Mouse (Mus musculus) midbrain, embryonic 12.5 days (tissue): ENCODE results near the gene Slc27a5. TPM values are rescaled to one million over a fixed set of nuclear protein-coding genes. Genes with fewer than 3 reads are reported as not detected.
A peak's percentile ranks its signal among the peaks of the same experiment; 100 is the strongest.

ENCODE experiments used
- ATAC-seq: fragments of 200-750 bp; cut with Nextera tagmentation; 2 replicates; pipeline ENCODE4 v1.8.0; 2017; ENCODE audit warnings: low read depth, moderate TSS enrichment, moderate library complexity; ENCODE audit not compliant: low FRiP score
- H3K27ac ChIP-seq: fragments of 300-500 bp; sonication (generic); replicated peaks from 2 replicates; pipeline ENCODE4 v1.5.1; 2016; ENCODE audit warnings: mild to moderate bottlenecking
- H3K27me3 ChIP-seq: fragments of 300-500 bp; sonication (generic); 2 replicates; pipeline ENCODE4 v1.6.1; 2016; ENCODE audit warnings: mild to moderate bottlenecking
- H3K36me3 ChIP-seq: fragments of 300-500 bp; sonication (generic); 2 replicates; pipeline ENCODE4 v1.6.1; 2016
- H3K4me1 ChIP-seq: fragments of 300-500 bp; sonication (generic); 2 replicates; pipeline ENCODE4 v1.6.1; 2016
- H3K4me2 ChIP-seq: fragments of 300-500 bp; sonication (generic); replicated peaks from 2 replicates; pipeline ENCODE4 v1.6.1; 2016; ENCODE audit warnings: mild to moderate bottlenecking, moderate library complexity
- H3K4me3 ChIP-seq: fragments of 300-500 bp; sonication (generic); 2 replicates; pipeline ENCODE4 v1.5.1; 2016; ENCODE audit warnings: mild to moderate bottlenecking
- H3K9ac ChIP-seq: fragments of 300-500 bp; sonication (generic); replicated peaks from 2 replicates; pipeline ENCODE4 v1.6.1; 2016; ENCODE audit warnings: mild to moderate bottlenecking, moderate library complexity
- H3K9me3 ChIP-seq: fragments of 300-500 bp; sonication (generic); 2 replicates; pipeline ENCODE4 v1.6.1; 2016; ENCODE audit warnings: mild to moderate bottlenecking
- WGBS: fragments of 180-500 bp; shearing (Covaris S2); methylation state at CpG from one replicate; pipeline ENCODE4 v1.1.7; 2016; 5-methylcytosine and 5-hydroxymethylcytosine counted together
- polyA plus RNA-seq: library from polyadenylated mRNA; unstranded; fragments of >200 nt; fragmentation: Nextera tagmentation; extraction: Ambion mirVana; gene quantifications from 2 replicates; pipeline ENCODE4 v1.2.1, GENCODE M21; 2016

Gene Slc27a5
- polyA plus RNA-seq, 1 experiment from 2014 or later = not detected

GRCm38 (mm10) chr7:12978931-12979722 is 18.9 kb downstream of the Slc27a5 start:
- Histone ChIP-seq H3K9me3 (no peaks in the 10 kb centered on the region), H3K27me3 (no peaks in the 10 kb centered on the region), H3K27ac (peak overlapping the region; percentile 93), H3K4me1 (peaks cover 12% of the 10 kb centered on the region), H3K4me3 (peak overlapping the region; percentile 72; the same call in 1 of the 2 replicates), H3K9ac (peak overlapping the region; percentile 67; the same call in 1 of the 2 replicates), H3K4me2 (peak overlapping the region; percentile 68), H3K36me3 (peaks cover 8% of the 10 kb centered on the region; the same call in 1 of the 2 replicates)
- WGBS = 91% methylated on average over 18 of the region's 18 CpGs
- no peak for ATAC-seq

- Histone ChIP-seq H3K27ac (peak within 1 kb of the TSS; percentile 93), H3K9me3 (no peaks in the 10 kb centered on the region), H3K4me2 (peak within 1 kb of the TSS; percentile 68), H3K27me3 (no peaks in the 10 kb centered on the region), H3K9ac (peak within 1 kb of the TSS; percentile 68), H3K4me1 (peaks cover 12% of the 10 kb centered on the region), H3K4me3 (peak within 1 kb of the TSS; percentile 72), H3K36me3 (peaks cover 8% of the 10 kb centered on the region; the same call in 1 of the 2 replicates)
- peak; percentile 99 for ATAC-seq
- WGBS = under 1% methylated on average over 49 of the region's 49 CpGs
Measured at GRCm38 (mm10) chr7:12977682-12978389, 20.2 kb downstream of the Slc27a5 start, which contains the start of gene Zfp446. Gene Zfp446 (plus strand): TSS chr7:12977848.

GRCm38 (mm10) chr7:12970906-12971305 is 27.1 kb downstream of the Slc27a5 start:
- Histone ChIP-seq H3K9me3 (no peaks in the 10 kb centered on the region), H3K4me1 (peaks cover 14% of the 10 kb centered on the region), H3K4me3 (no peak overlapping the region), H3K27ac (no peak overlapping the region), H3K4me2 (no peak overlapping the region), H3K9ac (no peak overlapping the region), H3K36me3 (peaks cover 42% of the 10 kb centered on the region), H3K27me3 (no peaks in the 10 kb centered on the region)
- no peak for ATAC-seq
- whole genome bisulfite sequencing = 97% methylated on average over 25 of the region's 25 CpGs

- H3K9me3 ChIP-seq = no peaks in the 10 kb centered on the region
- peak overlapping the region; percentile 89 for H3K27ac ChIP-seq
- peak overlapping the region; percentile 74 for H3K4me3 ChIP-seq
- H3K9ac ChIP-seq = peak overlapping the region; percentile 83
- peaks cover 24% of the 10 kb centered on the region for H3K4me1 ChIP-seq
- ATAC-seq = peak; percentile 61
- H3K27me3 ChIP-seq = no peaks in the 10 kb centered on the region
- under 1% methylated on average over 29 of the region's 29 CpGs for WGBS
- H3K36me3 ChIP-seq = peaks cover 27% of the 10 kb centered on the region
- peak overlapping the region; percentile 85 for H3K4me2 ChIP-seq
Measured at GRCm38 (mm10) chr7:12966104-12966845, 31.7 kb downstream of the Slc27a5 start.

GRCm38 (mm10) chr7:12965678-12966091 is 32.3 kb downstream of the Slc27a5 start, which contains the start of gene Zfp324:
Gene Zfp324 (plus strand): TSS chr7:12965838.
- peaks cover 24% of the 10 kb centered on the region for H3K4me1 ChIP-seq
- no peaks in the 10 kb centered on the region for H3K27me3 ChIP-seq
- H3K9me3 ChIP-seq = no peaks in the 10 kb centered on the region
- peak within 1 kb of the TSS; percentile 74 for H3K4me3 ChIP-seq
- peak within 1 kb of the TSS; percentile 85 for H3K4me2 ChIP-seq
- peak; percentile 92 for ATAC-seq
- H3K27ac ChIP-seq = peak within 1 kb of the TSS; percentile 89
- peaks cover 22% of the 10 kb centered on the region for H3K36me3 ChIP-seq
- WGBS = 0% methylated on average over 23 of the region's 23 CpGs
- H3K9ac ChIP-seq = peak within 1 kb of the TSS; percentile 83

- 3% methylated on average over 29 of the region's 29 CpGs for WGBS
- peak overlapping the region; percentile 57 for H3K4me2 ChIP-seq
Measured at GRCm38 (mm10) chr7:12961511-12962141, 36.4 kb downstream of the Slc27a5 start.

DNA sequence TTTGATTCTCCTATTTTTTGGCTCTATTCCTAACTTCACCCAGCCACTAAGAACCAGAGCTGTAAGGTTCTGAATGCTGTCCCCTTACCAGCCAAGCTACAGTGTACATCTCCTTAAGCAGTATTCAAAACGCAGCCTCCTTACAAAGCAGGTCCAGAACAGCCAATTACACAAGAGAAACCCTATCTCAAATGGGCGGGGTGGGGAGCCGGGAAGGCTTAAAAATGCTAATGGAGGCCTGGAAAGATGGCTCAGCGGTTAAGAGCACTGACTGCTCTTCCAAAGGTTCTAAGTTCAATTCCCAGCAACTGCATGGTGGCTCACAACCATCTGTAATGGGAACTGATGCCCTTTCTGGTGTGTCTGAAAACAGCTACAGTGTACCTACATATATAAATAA is 38.3 kb downstream of the Slc27a5 start:
- H3K4me1 ChIP-seq = peaks cover 4% of the 10 kb centered on the region; the same call in 1 of the 2 replicates
- WGBS = 16% methylated on average over 4 of the region's 4 CpGs
- H3K4me2 ChIP-seq = no peak overlapping the region
- no peaks in the 10 kb centered on the region for H3K36me3 ChIP-seq
- no peak overlapping the region for H3K27ac ChIP-seq
- no peak overlapping the region; the same call in 1 of the 2 replicates for H3K9ac ChIP-seq
- no peaks in the 10 kb centered on the region for H3K9me3 ChIP-seq
- no peak overlapping the region for H3K4me3 ChIP-seq
- no peaks in the 10 kb centered on the region for H3K27me3 ChIP-seq
- ATAC-seq = no peak

More at GRCm38 (mm10) chr7:12961511-12962141, 36.4 kb downstream of the Slc27a5 start:
- Histone ChIP-seq H3K4me1 (peaks cover 16% of the 10 kb centered on the region), H3K4me3 (peak overlapping the region; percentile 44), H3K9ac (peak overlapping the region; percentile 60), H3K36me3 (no peaks in the 10 kb centered on the region), H3K27me3 (no peaks in the 10 kb centered on the region), H3K27ac (peak overlapping the region; percentile 75), H3K9me3 (no peaks in the 10 kb centered on the region)
- ATAC-seq = peak; percentile 74

DNA sequence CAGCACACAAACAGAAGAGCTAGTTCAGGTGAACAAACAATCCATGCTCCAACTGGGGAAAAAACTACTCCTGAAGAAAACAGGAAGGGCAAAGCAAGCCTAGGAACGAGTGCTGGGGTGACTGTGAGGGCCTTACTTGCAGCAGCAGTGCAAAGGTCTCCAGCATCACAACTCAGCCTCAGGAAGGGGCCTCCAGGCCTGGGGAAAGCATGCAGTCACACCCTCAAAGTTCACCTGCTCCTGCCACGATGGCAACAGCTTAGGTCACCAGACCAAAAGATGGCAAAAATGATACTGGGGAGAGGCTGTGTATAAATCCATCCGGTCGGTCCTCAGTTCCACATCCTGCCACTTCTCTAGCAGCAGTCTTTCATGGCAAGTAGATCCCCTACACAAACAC is 39.0 kb downstream of the Slc27a5 start:
- WGBS = 84% methylated on average over 4 of the region's 4 CpGs
- 0 out of 2 replicates have a peak, but pooled peaks cover 3% of the 10 kb centered on the region for H3K4me1 ChIP-seq
- H3K9me3 ChIP-seq = no peaks in the 10 kb centered on the region
- H3K9ac ChIP-seq = no peak overlapping the region
- no peaks in the 10 kb centered on the region for H3K27me3 ChIP-seq
- no peak for ATAC-seq
- no peak overlapping the region for H3K27ac ChIP-seq
- H3K4me2 ChIP-seq = no peak overlapping the region
- no peak overlapping the region for H3K4me3 ChIP-seq
- H3K36me3 ChIP-seq = no peaks in the 10 kb centered on the region

DNA sequence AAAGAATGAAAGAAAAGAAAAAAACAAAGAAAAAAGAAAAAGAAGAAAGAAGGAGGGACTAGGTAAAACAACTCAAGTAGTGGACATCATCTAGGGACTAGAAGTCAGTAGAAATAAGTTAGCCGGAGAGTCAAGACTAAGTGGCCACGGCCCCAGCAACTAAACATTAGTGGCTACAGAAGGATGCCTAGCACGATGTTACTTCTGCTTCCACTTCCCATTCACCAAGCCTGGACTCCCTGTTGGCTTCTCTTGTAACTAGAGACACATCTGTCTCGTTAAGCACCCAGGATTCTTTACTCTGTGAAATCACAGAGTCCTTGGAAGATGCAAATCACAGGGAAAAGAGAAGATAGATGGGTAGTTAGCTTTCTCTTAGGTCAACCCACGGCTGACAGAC is 40.5 kb downstream of the Slc27a5 start:
- H3K9me3 ChIP-seq = no peaks in the 10 kb centered on the region
- H3K27ac ChIP-seq = no peak overlapping the region
- 82% methylated on average over 5 of the region's 5 CpGs for WGBS
- H3K4me2 ChIP-seq = no peak overlapping the region
- ATAC-seq = no peak
- no peaks in the 10 kb centered on the region for H3K27me3 ChIP-seq
- no peak overlapping the region for H3K4me3 ChIP-seq
- H3K36me3 ChIP-seq = no peaks in the 10 kb centered on the region
- H3K4me1 ChIP-seq = 0 out of 2 replicates have a peak, but pooled peaks cover 3% of the 10 kb centered on the region
- H3K9ac ChIP-seq = no peak overlapping the region

- WGBS = 60% methylated on average over 3 of the region's 3 CpGs
- no peaks in the 10 kb centered on the region for H3K27me3 ChIP-seq
- no peak overlapping the region for H3K9ac ChIP-seq
- no peaks in the 10 kb centered on the region for H3K36me3 ChIP-seq
- ATAC-seq = no peak
- H3K4me3 ChIP-seq = no peak overlapping the region
- no peak overlapping the region for H3K27ac ChIP-seq
- no peak overlapping the region for H3K4me2 ChIP-seq
- H3K4me1 ChIP-seq = peaks cover 7% of the 10 kb centered on the region
- H3K9me3 ChIP-seq = no peaks in the 10 kb centered on the region
Measured at GRCm38 (mm10) chr7:12954896-12955295, 43.1 kb downstream of the Slc27a5 start.

DNA sequence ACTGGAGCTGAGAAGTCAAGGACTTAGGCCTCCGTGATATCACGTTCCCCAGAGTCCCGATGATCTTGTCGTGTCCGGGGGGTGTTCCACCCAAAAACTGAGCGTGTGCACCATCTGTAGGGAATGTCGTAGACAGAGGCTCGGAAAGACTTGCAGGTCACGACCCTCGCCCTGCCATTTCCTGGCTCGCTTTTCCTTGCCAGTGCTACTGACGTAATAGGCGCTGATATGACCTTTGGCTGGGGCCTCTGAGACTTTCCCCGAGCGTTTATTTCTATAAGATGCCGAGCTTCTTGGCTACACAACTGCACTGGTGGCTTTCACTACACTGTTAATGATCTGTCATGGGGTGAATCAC is 48.1 kb downstream of the Slc27a5 start:
- Histone ChIP-seq H3K9me3 (no peaks in the 10 kb centered on the region), H3K4me2 (peak overlapping the region; percentile 68), H3K4me1 (peaks cover 8% of the 10 kb centered on the region), H3K27ac (peak overlapping the region; percentile 85), H3K27me3 (no peaks in the 10 kb centered on the region), H3K36me3 (no peaks in the 10 kb centered on the region), H3K9ac (peak overlapping the region; percentile 51; the same call in 1 of the 2 replicates), H3K4me3 (peak overlapping the region; percentile 46)
- WGBS = 13% methylated on average over 16 of the region's 16 CpGs
- peak; percentile 10; the same call in 1 of the 2 replicates for ATAC-seq
